Mouse (Mus musculus) midbrain, postnatal 0 days (tissue): Measurements from ENCODE around the gene 2410004B18Rik. TPM values are rescaled to one million over a fixed set of nuclear protein-coding genes. Genes with fewer than 3 reads are reported as not detected.

Experiments
- ATAC-seq: fragments of 200-750 bp; cut with Nextera tagmentation; 2 replicates; pipeline ENCODE4 v1.8.0; 2017; ENCODE audit warnings: moderate number of reproducible peaks, mild to moderate bottlenecking, moderate TSS enrichment, moderate library complexity; ENCODE audit not compliant: low FRiP score
- DNase-seq: peaks from one replicate; pipeline ENCODE4 v3.0.0-alpha.2; 2015; ENCODE audit warnings: low spot score
- H3K27ac ChIP-seq: fragments of 300-500 bp; sonication (generic); 2 replicates; pipeline ENCODE4 v1.5.1; 2014; ENCODE audit warnings: low read depth, mild to moderate bottlenecking, low read length, mixed read lengths
- H3K27me3 ChIP-seq: fragments of 300-500 bp; sonication (generic); 2 replicates; pipeline ENCODE4 v1.6.1; 2014; ENCODE audit warnings: low read length, control low read depth, mixed read lengths; ENCODE audit not compliant: insufficient read depth
- H3K36me3 ChIP-seq: fragments of 300-500 bp; sonication (generic); 2 replicates; pipeline ENCODE4 v1.6.1; 2014; ENCODE audit warnings: low read length, control low read depth, mixed read lengths; ENCODE audit not compliant: insufficient read depth
- H3K4me1 ChIP-seq: fragments of 300-500 bp; sonication (generic); 2 replicates; pipeline ENCODE4 v1.6.1; 2014; ENCODE audit warnings: mild to moderate bottlenecking, control low read depth, antibody characterized with exemption, low read length, mixed read lengths; ENCODE audit not compliant: insufficient read depth
- H3K4me2 ChIP-seq: fragments of 300-500 bp; sonication (generic); 2 replicates; pipeline ENCODE4 v1.6.1; 2014; ENCODE audit warnings: low read depth, mild to moderate bottlenecking, low read length, mixed read lengths; ENCODE audit not compliant: poor library complexity, severe bottlenecking
- H3K4me3 ChIP-seq: fragments of 300-500 bp; sonication (generic); 2 replicates; pipeline ENCODE4 v1.5.1; 2014; ENCODE audit warnings: low read depth, mild to moderate bottlenecking, low read length, moderate library complexity
- H3K9ac ChIP-seq: fragments of 300-500 bp; sonication (generic); replicated peaks from 2 replicates; pipeline ENCODE4 v1.6.1; 2014; ENCODE audit warnings: mild to moderate bottlenecking, low read length, moderate library complexity, mixed read lengths; ENCODE audit not compliant: poor library complexity, severe bottlenecking
- H3K9me3 ChIP-seq: fragments of 300-500 bp; sonication (generic); 2 replicates; pipeline ENCODE4 v1.6.1; 2016; ENCODE audit warnings: low read length, control low read depth
- CTCF ChIP-seq: IDR thresholded peaks from 2 replicates; pipeline ENCODE4 v1.5.1; 2016; ENCODE audit warnings: antibody characterized with exemption, mild to moderate bottlenecking
- WGBS: fragments of 180-500 bp; shearing (Covaris S2); extraction: QIAGEN DNeasy Blood & Tissue Kit; methylation state at CpG from one replicate; pipeline ENCODE4 v1.1.7; 2014; 5-methylcytosine and 5-hydroxymethylcytosine counted together
- polyA plus RNA-seq: library from polyadenylated mRNA; unstranded; fragments of >200 nt; fragmentation: Nextera tagmentation; extraction: Ambion mirVana; gene quantifications from 2 replicates; pipeline ENCODE4 v1.2.1, GENCODE M21; 2015
- total RNA-seq: library from RNA; depleted of rRNA; stranded (reverse); fragments of >200 nt; gene quantifications from 2 replicates; pipeline ENCODE4 v1.2.3, GENCODE M21; 2014

Gene 2410004B18Rik
- total and polyA plus RNA-seq, 2 experiments from 2014 or later = 48.9 to 83.8 TPM

- 0 out of 2 replicates have a peak, but pooled peaks cover 3% of the 10 kb centered on the region for H3K36me3 ChIP-seq
- peak overlapping the region; percentile 85 for H3K4me3 ChIP-seq
- H3K4me2 ChIP-seq = peak overlapping the region; percentile 78
- ATAC-seq (0 out of 2 replicates have a peak, but pooled peaks have one; percentile 1), DNase-seq (peak; percentile 34)
- peaks cover 7% of the 10 kb centered on the region; the same call in 1 of the 2 replicates for H3K4me1 ChIP-seq
- peak overlapping the region; percentile 91 for H3K27ac ChIP-seq
- H3K9ac ChIP-seq = peak overlapping the region; percentile 82
- no peak for TF ChIP-seq CTCF
- H3K27me3 ChIP-seq = no peaks in the 10 kb centered on the region
- H3K9me3 ChIP-seq = no peaks in the 10 kb centered on the region
- 4% methylated on average over 39 of the region's 39 CpGs for WGBS
Observed at GRCm38 (mm10) chr3:145924649-145925337, 13.0 kb upstream of the 2410004B18Rik start.

- TF ChIP-seq CTCF = no peak
- Histone ChIP-seq H3K27ac (no peak overlapping the region), H3K27me3 (no peaks in the 10 kb centered on the region), H3K9me3 (no peaks in the 10 kb centered on the region), H3K4me3 (peak overlapping the region; percentile 85; the same call in 1 of the 2 replicates), H3K9ac (no peak overlapping the region), H3K4me1 (peaks cover 7% of the 10 kb centered on the region; the same call in 1 of the 2 replicates), H3K4me2 (peak overlapping the region; percentile 78), H3K36me3 (0 out of 2 replicates have a peak, but pooled peaks cover 3% of the 10 kb centered on the region)
- ATAC-seq (no peak), DNase-seq (no peak)
- WGBS = 70% methylated on average over 5 of the region's 5 CpGs
Observed at GRCm38 (mm10) chr3:145925506-145925905, 12.3 kb upstream of the 2410004B18Rik start.

GRCm38 (mm10) chr3:145929525-145930400 lies 8.1 kb upstream of the 2410004B18Rik start:
- no peak for DNase-seq
- H3K27me3 ChIP-seq = no peaks in the 10 kb centered on the region
- no peak overlapping the region for H3K4me2 ChIP-seq
- WGBS = 71% methylated on average over 7 of the region's 7 CpGs
- H3K36me3 ChIP-seq = peaks cover 20% of the 10 kb centered on the region
- no peak overlapping the region for H3K27ac ChIP-seq
- H3K4me1 ChIP-seq = peaks cover 7% of the 10 kb centered on the region; the same call in 1 of the 2 replicates
- ATAC-seq = no peak
- no peaks in the 10 kb centered on the region for H3K9me3 ChIP-seq
- no peak for TF ChIP-seq CTCF
- no peak overlapping the region for H3K4me3 ChIP-seq
- H3K9ac ChIP-seq = no peak overlapping the region

GRCm38 (mm10) chr3:145933845-145934244 lies 4.0 kb upstream of the 2410004B18Rik start:
- no peaks in the 10 kb centered on the region for H3K9me3 ChIP-seq
- ATAC-seq (no peak), DNase-seq (no peak)
- TF ChIP-seq CTCF = no peak
- H3K36me3 ChIP-seq = peaks cover 17% of the 10 kb centered on the region
- no peak overlapping the region for H3K9ac ChIP-seq
- H3K27ac ChIP-seq = no peak overlapping the region
- H3K4me2 ChIP-seq = no peak overlapping the region
- WGBS = 93% methylated on average over 9 of the region's 9 CpGs
- H3K4me1 ChIP-seq = peaks cover 2% of the 10 kb centered on the region; the same call in 1 of the 2 replicates
- no peaks in the 10 kb centered on the region for H3K27me3 ChIP-seq
- no peak overlapping the region for H3K4me3 ChIP-seq

GRCm38 (mm10) chr3:145938405-145939349 lies 863 bp downstream of the 2410004B18Rik start:
- DNase-seq = peak; percentile 12

More at GRCm38 (mm10) chr3:145938405-145939349, 863 bp downstream of the 2410004B18Rik start:
- no peaks in the 10 kb centered on the region for H3K9me3 ChIP-seq
- peak overlapping the region; percentile 84 for H3K4me2 ChIP-seq
- H3K4me1 ChIP-seq = peaks cover 8% of the 10 kb centered on the region; the same call in 1 of the 2 replicates
- TF ChIP-seq CTCF = peak; percentile 35
- peak; percentile 44; the same call in 1 of the 2 replicates for ATAC-seq
- H3K27ac ChIP-seq = peak overlapping the region; percentile 80
- no peaks in the 10 kb centered on the region for H3K27me3 ChIP-seq
- WGBS = 19% methylated on average over 49 of the region's 50 CpGs
- peak overlapping the region; percentile 89 for H3K9ac ChIP-seq
- no peaks in the 10 kb centered on the region for H3K36me3 ChIP-seq
- H3K4me3 ChIP-seq = peak overlapping the region; percentile 99
